Mouse (Mus musculus): ENCODE results near the gene Phf1.

Gene Phf1

DNA sequence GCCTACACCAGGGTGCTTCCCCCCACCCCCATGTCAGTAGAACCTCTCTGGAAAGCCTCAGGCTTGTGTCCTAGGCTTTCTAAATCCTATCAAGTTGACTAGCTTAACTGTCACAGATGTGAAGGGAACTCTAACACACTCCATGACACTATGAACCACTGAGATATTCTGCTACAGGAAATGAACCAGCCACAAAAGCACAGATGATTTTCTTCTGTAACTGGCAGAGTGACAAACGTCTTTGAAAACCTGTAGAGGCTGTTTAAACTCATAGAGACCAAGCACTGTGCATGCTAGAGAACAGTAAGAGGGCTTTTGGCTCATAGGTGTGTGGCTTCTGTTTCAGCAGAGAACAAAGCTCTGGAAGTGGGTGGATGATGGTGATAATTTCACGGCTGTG lies 48.2 kb downstream of the Phf1 start:
- no peak for DNase-seq (ENCODE audit: low spot score)

- DNase-seq (ENCODE audit: low spot score) = no peak
Measured at GRCm38 (mm10) chr17:26983382-26983781, 50.5 kb downstream of the Phf1 start.

GRCm38 (mm10) chr17:26985503-26986179 lies 52.8 kb downstream of the Phf1 start:
- no peak for DNase-seq (ENCODE audit: low spot score)
